Mouse (Mus musculus): ENCODE results near the gene Snx8.

GRCm38 (mm10) chr5:140298291-140298690 is 90.8 kb downstream of the Snx8 start:
- TF ChIP-seq POLR2A (IDR thresholded peaks at IDR 0.05; ENCODE audit: extremely low read depth, insufficient read depth, low read length): no peak
- TF ChIP-seq CTCF (IDR thresholded peaks at IDR 0.05; ENCODE audit: low read depth, low read length): no peak
